10 mouse cellular contexts compared by ENCODE assay signal in genomic region chr2:178121946-178122665, GRCm38 (mm10). TPM values are rescaled to one million over a fixed set of nuclear protein-coding genes. Genes with fewer than 3 reads are reported as not detected.
A peak's percentile ranks its signal among the peaks of the same experiment; 100 is the strongest.
DNase-seq lines count a peak whose midpoint lies in the region; ATAC-seq and TF ChIP-seq lines count a peak whose summit lies in the region.
"Had no signal": no experiment of that assay in that cellular context is flagged by ENCODE, and none has a peak within 500 bp of the region (broad histone marks: within the 10 kb centered on the region; RNA-seq: fewer than 3 reads in every experiment).

No protein-coding gene starts in this region.

- H3K9ac ChIP-seq in liver, postnatal 0 days (replicated peaks) = no peak overlapping the region
- no peak overlapping the region for H3K9ac ChIP-seq in liver, embryonic 12.5 days
- H3K9ac ChIP-seq: hindbrain, embryonic 15.5 days had no signal

- no peak for ATAC-seq in liver, postnatal 0 days
- no peak for ATAC-seq in liver, embryonic 12.5 days

- no peak overlapping the region for H3K4me2 ChIP-seq in liver, postnatal 0 days (ENCODE audit: low read depth, low read length)
- no peak overlapping the region for H3K4me2 ChIP-seq in liver, embryonic 12.5 days
- H3K4me2 ChIP-seq: heart, embryonic 11.5 days; hindbrain, embryonic 15.5 days had no signal

- H3K9me3 ChIP-seq in liver, postnatal 0 days (ENCODE audit: low read length) = no peaks in the 10 kb centered on the region
- H3K9me3 ChIP-seq in liver, embryonic 12.5 days (replicated peaks) = no peaks in the 10 kb centered on the region
- H3K9me3 ChIP-seq: hindbrain, embryonic 15.5 days had no signal

- H3K27me3 ChIP-seq in liver, postnatal 0 days (ENCODE audit: insufficient read depth, low read length) = peaks cover 20% of the 10 kb centered on the region
- peaks cover 40% of the 10 kb centered on the region for H3K27me3 ChIP-seq in liver, embryonic 12.5 days (replicated peaks)

- no peak overlapping the region for H3K27ac ChIP-seq in liver, postnatal 0 days (ENCODE audit: low read depth)
- no peak overlapping the region for H3K27ac ChIP-seq in liver, embryonic 12.5 days
- H3K27ac ChIP-seq: hindbrain, embryonic 15.5 days had no signal

- intact Hi-C loops in heart, postnatal 10 days (cut with DNase I) = no loop called here
- intact Hi-C loops in gastrocnemius, postnatal 14 days (cut with DNase I; ENCODE audit: low total_unique reads) = no loop called here

- no peak overlapping the region for H3K4me3 ChIP-seq in liver, postnatal 0 days (ENCODE audit: low read depth, low read length)
- no peak overlapping the region for H3K4me3 ChIP-seq in liver, embryonic 12.5 days
- H3K4me3 ChIP-seq: hindbrain, embryonic 15.5 days had no signal

- no peak for TF ChIP-seq CTCF in liver, postnatal 0 days (IDR thresholded peaks at IDR 0.05; ENCODE audit: low read depth)

- no peaks in the 10 kb centered on the region for H3K36me3 ChIP-seq in liver, postnatal 0 days (replicated peaks; ENCODE audit: insufficient read depth, low read length)
- no peaks in the 10 kb centered on the region for H3K36me3 ChIP-seq in liver, embryonic 12.5 days
- H3K36me3 ChIP-seq: hindbrain, embryonic 15.5 days had no signal

- WGBS in liver, postnatal 0 days (ENCODE audit: insufficient replicate concordance) = 44% methylated on average over 4 of the region's 4 CpGs
- 38% methylated on average over 4 of the region's 4 CpGs for WGBS in liver, embryonic 12.5 days (ENCODE audit: insufficient replicate concordance)

- DNase-seq in heart, adult 11 months = peak; percentile 74
- DNase-seq in heart, postnatal 10 days = no peak
- DNase-seq in liver, postnatal 0 days = peak; percentile 7
- DNase-seq in embryo, embryonic 10.5 days (ENCODE audit: low spot score) = peak; percentile 59
- peak; percentile 61 for DNase-seq in forelimb bud, embryonic 11.5 days (ENCODE audit: low read depth, low spot score)
- DNase-seq in gastrocnemius, postnatal 14 days = no peak
- DNase-seq: adrenal gland, adult 2 months had no signal

- no peak for TF ChIP-seq EP300 in liver, postnatal 0 days (IDR thresholded peaks at IDR 0.05; ENCODE audit: low read depth)

- 0 out of 2 replicates have a peak, but pooled peaks cover 4% of the 10 kb centered on the region for H3K4me1 ChIP-seq in liver, postnatal 0 days (ENCODE audit: insufficient read depth)
- peaks cover 3% of the 10 kb centered on the region; the same call in 1 of the 2 replicates for H3K4me1 ChIP-seq in liver, embryonic 12.5 days

RNA-seq across cellular contexts. Expression of gene Phactr3, which starts 3.3 kb away (rescaled TPM):
- total RNA-seq in heart, postnatal 10 days (2021) = 1 to 10 TPM; 1.9 TPM
- polyA plus RNA-seq in liver, postnatal 0 days (2015; fragmentation: Nextera tagmentation; extraction: Ambion mirVana) = not detected in 2 replicates
- 0.18 TPM in 1 of 2 replicates, not detected in the other for polyA plus RNA-seq in liver, embryonic 12.5 days (2016; fragmentation: Nextera tagmentation; extraction: Ambion mirVana)
- total RNA-seq in gastrocnemius, postnatal 14 days (2021) = under 1 TPM in 1 of 2 experiments, not detected in 1; 0.10 TPM

RNA-seq across cellular contexts. Expression of gene Zfp931, which starts 43.8 kb away (rescaled TPM):
- 1 to 10 TPM; 9.6 to 9.7 TPM for total RNA-seq in heart, postnatal 10 days (2021)
- 2.9 TPM in 2 replicates for polyA plus RNA-seq in liver, postnatal 0 days (2015; fragmentation: Nextera tagmentation; extraction: Ambion mirVana)
- 4.7 and 6.1 TPM in 2 replicates for polyA plus RNA-seq in liver, embryonic 12.5 days (2016; fragmentation: Nextera tagmentation; extraction: Ambion mirVana)
- 1 to 10 TPM; 5.7 to 5.8 TPM for total RNA-seq in gastrocnemius, postnatal 14 days (2021)

Comparison
In these comparisons a context has a peak if more than half of its experiments do, and no peak if none do; other contexts are left out.
1. DNase-seq: peak in heart, adult 11 months (single experiment), liver, postnatal 0 days (single experiment), embryo, embryonic 10.5 days (single experiment) and forelimb bud, embryonic 11.5 days (single experiment); none in heart, postnatal 10 days (0 of 2) and gastrocnemius, postnatal 14 days (single experiment).